Comparison of ENCODE assay signal across 9 mouse cellular contexts in genomic region chr11:19475068-19475786, GRCm38 (mm10).
A peak's percentile ranks its signal among the peaks of the same experiment; 100 is the strongest.
DNase-seq lines count a peak whose midpoint lies in the region; ATAC-seq and TF ChIP-seq lines count a peak whose summit lies in the region.
"Had no signal": no experiment of that assay in that cellular context is flagged by ENCODE, and none has a peak within 500 bp of the region (broad histone marks: within the 10 kb centered on the region; RNA-seq: fewer than 3 reads in every experiment).

No protein-coding gene starts in this region.

- no peak for ATAC-seq in kidney, embryonic 16.5 days (ENCODE audit: low FRiP score, low TSS enrichment)
- no peak for ATAC-seq in embryonic facial prominence, embryonic 14.5 days (ENCODE audit: low read depth)
- peak; percentile 70 for ATAC-seq in hindbrain, postnatal 0 days
- ATAC-seq in neural tube, embryonic 14.5 days (ENCODE audit: low read depth): peak; percentile 88

- DNase-seq in kidney, postnatal 36 days: no peak
- DNase-seq in embryonic facial prominence, embryonic 14.5 days (ENCODE audit: low spot score): no peak
- DNase-seq in hindbrain, postnatal 0 days (ENCODE audit: low spot score): peak; percentile 50
- no peak for DNase-seq in right cerebral cortex, adult 18-20 months
- no peak for DNase-seq in left cerebral cortex, adult 9 months (ENCODE audit: low spot score in 2 of 2)
- no peak for DNase-seq in urinary bladder, postnatal 25 days (ENCODE audit: low spot score)

- WGBS in kidney, embryonic 16.5 days: 36% methylated on average over 18 of the region's 18 CpGs
- 29% methylated on average over 18 of the region's 18 CpGs for WGBS in embryonic facial prominence, embryonic 14.5 days
- WGBS in hindbrain, postnatal 0 days: 13% methylated on average over 18 of the region's 18 CpGs
- 13% methylated on average over 18 of the region's 18 CpGs for WGBS in neural tube, embryonic 14.5 days

- H3K27me3 ChIP-seq in kidney, embryonic 16.5 days (ENCODE audit: insufficient read depth, low read length): no peaks in the 10 kb centered on the region
- no peaks in the 10 kb centered on the region for H3K27me3 ChIP-seq in embryonic facial prominence, embryonic 14.5 days (replicated peaks; ENCODE audit: control insufficient read depth, insufficient read depth, low read length)
- no peaks in the 10 kb centered on the region for H3K27me3 ChIP-seq in hindbrain, postnatal 0 days (ENCODE audit: insufficient read depth, low read length)
- no peaks in the 10 kb centered on the region for H3K27me3 ChIP-seq in neural tube, embryonic 14.5 days (ENCODE audit: control insufficient read depth, insufficient read depth, low read length)
- H3K27me3 ChIP-seq: liver, embryonic 15.5 days had no signal

- 0 out of 2 replicates have a peak, but pooled peaks cover 5% of the 10 kb centered on the region for H3K4me1 ChIP-seq in kidney, embryonic 16.5 days (ENCODE audit: insufficient read depth, low read length)
- H3K4me1 ChIP-seq in embryonic facial prominence, embryonic 14.5 days (ENCODE audit: control insufficient read depth, insufficient read depth, low read length): peaks cover 4% of the 10 kb centered on the region; the same call in 1 of the 2 replicates
- no peaks in the 10 kb centered on the region for H3K4me1 ChIP-seq in hindbrain, postnatal 0 days (ENCODE audit: insufficient read depth, low read length)
- H3K4me1 ChIP-seq in neural tube, embryonic 14.5 days (ENCODE audit: control insufficient read depth, insufficient read depth, low read length): peaks cover 5% of the 10 kb centered on the region; the same call in 1 of the 2 replicates
- H3K4me1 ChIP-seq: liver, embryonic 15.5 days had no signal

- H3K4me2 ChIP-seq in kidney, embryonic 16.5 days (replicated peaks; ENCODE audit: low read depth, low read length): peak overlapping the region; percentile 20; the same call in 1 of the 2 replicates
- H3K4me2 ChIP-seq in embryonic facial prominence, embryonic 14.5 days (ENCODE audit: low read depth, low read length): peak overlapping the region; percentile 36; the same call in 1 of the 2 replicates
- H3K4me2 ChIP-seq in hindbrain, postnatal 0 days (ENCODE audit: low read depth, low read length): peak overlapping the region; percentile 59
- H3K4me2 ChIP-seq in neural tube, embryonic 14.5 days (ENCODE audit: low read depth, low read length): peak overlapping the region; percentile 32
- H3K4me2 ChIP-seq: liver, embryonic 15.5 days had no signal

- no peaks in the 10 kb centered on the region for H3K36me3 ChIP-seq in kidney, embryonic 16.5 days (ENCODE audit: insufficient read depth, low read length)
- no peaks in the 10 kb centered on the region for H3K36me3 ChIP-seq in embryonic facial prominence, embryonic 14.5 days (ENCODE audit: control insufficient read depth, insufficient read depth, low read length)
- H3K36me3 ChIP-seq in hindbrain, postnatal 0 days (ENCODE audit: insufficient read depth, low read length): no peaks in the 10 kb centered on the region
- H3K36me3 ChIP-seq in neural tube, embryonic 14.5 days (ENCODE audit: control insufficient read depth, insufficient read depth, low read length): no peaks in the 10 kb centered on the region
- H3K36me3 ChIP-seq: liver, embryonic 15.5 days had no signal

- H3K27ac ChIP-seq in kidney, embryonic 16.5 days (ENCODE audit: low read length): no peak overlapping the region
- no peak overlapping the region for H3K27ac ChIP-seq in embryonic facial prominence, embryonic 14.5 days (replicated peaks; ENCODE audit: low read depth, low read length)
- H3K27ac ChIP-seq in hindbrain, postnatal 0 days: no peak overlapping the region
- no peak overlapping the region for H3K27ac ChIP-seq in neural tube, embryonic 14.5 days (ENCODE audit: low read depth, low read length)
- H3K27ac ChIP-seq: liver, embryonic 15.5 days had no signal

- no peak overlapping the region for H3K4me3 ChIP-seq in kidney, embryonic 16.5 days (ENCODE audit: low read length)
- H3K4me3 ChIP-seq in embryonic facial prominence, embryonic 14.5 days (ENCODE audit: low read depth, low read length): 0 out of 2 replicates have a peak overlapping the region, but pooled peaks have one; percentile 2
- H3K4me3 ChIP-seq in hindbrain, postnatal 0 days (ENCODE audit: low read length): peak overlapping the region; percentile 25
- no peak overlapping the region for H3K4me3 ChIP-seq in neural tube, embryonic 14.5 days (ENCODE audit: low read depth, low read length)
- H3K4me3 ChIP-seq: liver, embryonic 15.5 days had no signal

- no peaks in the 10 kb centered on the region for H3K9me3 ChIP-seq in kidney, embryonic 16.5 days (ENCODE audit: low read length)
- H3K9me3 ChIP-seq in embryonic facial prominence, embryonic 14.5 days (ENCODE audit: control insufficient read depth, low read length): no peaks in the 10 kb centered on the region
- no peaks in the 10 kb centered on the region for H3K9me3 ChIP-seq in hindbrain, postnatal 0 days (ENCODE audit: low read length)
- H3K9me3 ChIP-seq in neural tube, embryonic 14.5 days (ENCODE audit: control insufficient read depth, low read length): no peaks in the 10 kb centered on the region
- H3K9me3 ChIP-seq: liver, embryonic 15.5 days had no signal

- no peak overlapping the region for H3K9ac ChIP-seq in kidney, embryonic 16.5 days (replicated peaks; ENCODE audit: low read length)
- no peak overlapping the region for H3K9ac ChIP-seq in embryonic facial prominence, embryonic 14.5 days (ENCODE audit: low read depth, low read length)
- no peak overlapping the region for H3K9ac ChIP-seq in hindbrain, postnatal 0 days (replicated peaks; ENCODE audit: low read length)
- 0 out of 2 replicates have a peak overlapping the region, but pooled peaks have one; percentile 21 for H3K9ac ChIP-seq in neural tube, embryonic 14.5 days (replicated peaks; ENCODE audit: low read depth, low read length)
- H3K9ac ChIP-seq: liver, embryonic 15.5 days had no signal

- TF ChIP-seq CTCF in hindbrain, postnatal 0 days (IDR thresholded peaks at IDR 0.05; ENCODE audit: low read depth): no peak

Comparison
In these comparisons a context has a peak if more than half of its experiments do, and no peak if none do; other contexts are left out.
1. ATAC-seq: peak in hindbrain, postnatal 0 days (single experiment) and neural tube, embryonic 14.5 days (single experiment); none in kidney, embryonic 16.5 days (single experiment) and embryonic facial prominence, embryonic 14.5 days (single experiment).
2. H3K4me3 ChIP-seq: peak in embryonic facial prominence, embryonic 14.5 days (single experiment) and hindbrain, postnatal 0 days (single experiment); none in kidney, embryonic 16.5 days (single experiment) and neural tube, embryonic 14.5 days (single experiment).
3. Peak in every context shown above with its lines, with median percentiles within 50 percentile points of each other: H3K4me2 ChIP-seq.